Mouse (Mus musculus): ENCODE measurements around the gene Ndufv3.

- no peak for TF ChIP-seq CTCF (IDR thresholded peaks at IDR 0.05; ENCODE audit: low read depth)
- TF ChIP-seq EP300 (IDR thresholded peaks at IDR 0.05; ENCODE audit: low read depth) = no peak
Observed at GRCm38 (mm10) chr17:31491355-31491754, 28.6 kb upstream of the Ndufv3 start.
